Mouse (Mus musculus) embryonic facial prominence, embryonic 14.5 days (tissue): ENCODE measurements around the gene Tmc4. TPM values are rescaled to one million over a fixed set of nuclear protein-coding genes. Genes with fewer than 3 reads are reported as not detected.
"Not testable (repeated sequence)": the region's sequence is repeated elsewhere in the genome, so short reads cannot be mapped to it uniquely, and the experiment has no call there.

Experiments
- ATAC-seq: fragments of 200-750 bp; cut with Nextera tagmentation; 2 replicates; pipeline ENCODE4 v1.8.0; 2017; ENCODE audit warnings: low read depth, moderate number of reproducible peaks, moderate TSS enrichment
- DNase-seq: peaks from one replicate; pipeline ENCODE4 v3.0.0-alpha.2; 2015; ENCODE audit warnings: low spot score
- H3K27ac ChIP-seq: fragments of 300-500 bp; sonication (generic); replicated peaks from 2 replicates; pipeline ENCODE4 v1.5.1; 2014; ENCODE audit warnings: low read depth, mild to moderate bottlenecking, low read length, moderate library complexity
- H3K27me3 ChIP-seq: fragments of 300-500 bp; sonication (generic); replicated peaks from 2 replicates; pipeline ENCODE4 v1.6.1; 2014; ENCODE audit warnings: low read length; ENCODE audit not compliant: control insufficient read depth, insufficient read depth
- H3K36me3 ChIP-seq: fragments of 300-500 bp; sonication (generic); 2 replicates; pipeline ENCODE4 v1.6.1; 2014; ENCODE audit warnings: low read length, mixed read lengths; ENCODE audit not compliant: control insufficient read depth, insufficient read depth
- H3K4me1 ChIP-seq: fragments of 300-500 bp; sonication (generic); 2 replicates; pipeline ENCODE4 v1.6.1; 2014; ENCODE audit warnings: antibody characterized with exemption, low read length; ENCODE audit not compliant: control insufficient read depth, insufficient read depth
- H3K4me2 ChIP-seq: fragments of 300-500 bp; sonication (generic); 2 replicates; pipeline ENCODE4 v1.6.1; 2014; ENCODE audit warnings: low read depth, mild to moderate bottlenecking, low read length, moderate library complexity, mixed read lengths
- H3K4me3 ChIP-seq: fragments of 300-500 bp; sonication (generic); 2 replicates; pipeline ENCODE4 v1.5.1; 2014; ENCODE audit warnings: low read depth, mild to moderate bottlenecking, low read length
- H3K9ac ChIP-seq: fragments of 300-500 bp; sonication (generic); 2 replicates; pipeline ENCODE4 v1.6.1; 2014; ENCODE audit warnings: low read depth, mild to moderate bottlenecking, low read length, moderate library complexity, mixed read lengths
- H3K9me3 ChIP-seq: fragments of 300-500 bp; sonication (generic); 2 replicates; pipeline ENCODE4 v1.6.1; 2016; ENCODE audit warnings: low read length; ENCODE audit not compliant: control insufficient read depth
- WGBS: fragments of 180-500 bp; shearing (Covaris S2); extraction: QIAGEN DNeasy Blood & Tissue Kit; methylation state at CpG from one replicate; pipeline ENCODE4 v1.1.7; 2014; 5-methylcytosine and 5-hydroxymethylcytosine counted together
- polyA plus RNA-seq: library from polyadenylated mRNA; unstranded; fragments of >200 nt; fragmentation: Nextera tagmentation; extraction: Ambion mirVana; gene quantifications from 2 replicates; pipeline ENCODE4 v1.2.1, GENCODE M21; 2014

Gene Tmc4
- polyA plus RNA-seq = 6.1 and 7.6 TPM in 2 replicates

GRCm38 (mm10) chr7:3677342-3677741, at the start of gene Tmc4:
Tmc4 (minus strand) TSS chr7:3677553.
- no peak within 1 kb of the TSS for H3K27ac ChIP-seq
- no peaks in the 10 kb centered on the region for H3K4me1 ChIP-seq
- no peaks in the 10 kb centered on the region for H3K9me3 ChIP-seq
- peak within 1 kb of the TSS; percentile 34; the same call in 1 of the 2 replicates for H3K9ac ChIP-seq
- H3K4me2 ChIP-seq = no peak within 1 kb of the TSS
- DNase-seq (peak; percentile 13), ATAC-seq (no peak)
- no peaks in the 10 kb centered on the region for H3K27me3 ChIP-seq
- WGBS = 59% methylated on average over 9 of the region's 9 CpGs
- H3K4me3 ChIP-seq = no peak within 1 kb of the TSS
- peaks cover 19% of the 10 kb centered on the region; the same call in 1 of the 2 replicates for H3K36me3 ChIP-seq

DNA sequence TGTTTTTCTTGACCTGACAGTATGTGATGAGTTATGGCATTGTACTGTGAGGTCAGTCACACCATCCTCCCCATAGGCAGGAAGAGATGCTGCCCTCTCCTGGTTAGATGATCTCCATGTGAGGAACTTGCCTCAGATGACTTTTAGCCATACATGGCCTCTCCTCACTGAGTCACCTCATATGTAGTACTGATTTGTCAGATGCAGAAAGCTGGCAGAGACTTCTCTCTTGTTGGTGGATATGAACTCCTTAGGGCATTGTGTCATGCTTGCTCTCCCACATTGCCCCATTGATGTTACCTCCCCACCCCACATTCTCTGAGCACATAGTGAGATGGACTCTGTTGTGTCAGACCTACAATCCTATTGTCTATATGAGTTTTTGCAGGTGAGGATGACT, 48.1 kb upstream of the Tmc4 start:
- H3K9ac ChIP-seq, H3K9me3 ChIP-seq, H3K27me3 ChIP-seq, H3K4me1 ChIP-seq, H3K4me2 ChIP-seq, DNase-seq, H3K36me3 ChIP-seq, ATAC-seq, H3K4me3 ChIP-seq, H3K27ac ChIP-seq: not testable (repeated sequence)

GRCm38 (mm10) chr7:3720268-3720667, 42.9 kb upstream of the Tmc4 start, which contains the start of gene Pirb:
Pirb (minus strand) TSS chr7:3720391.
- DNase-seq, H3K36me3 ChIP-seq, H3K9me3 ChIP-seq, H3K9ac ChIP-seq, ATAC-seq, H3K27me3 ChIP-seq, H3K4me2 ChIP-seq, H3K4me3 ChIP-seq, H3K27ac ChIP-seq, H3K4me1 ChIP-seq: not testable (repeated sequence)
- no CpG with 5 or more reads among the region's 3 CpGs for WGBS

DNA sequence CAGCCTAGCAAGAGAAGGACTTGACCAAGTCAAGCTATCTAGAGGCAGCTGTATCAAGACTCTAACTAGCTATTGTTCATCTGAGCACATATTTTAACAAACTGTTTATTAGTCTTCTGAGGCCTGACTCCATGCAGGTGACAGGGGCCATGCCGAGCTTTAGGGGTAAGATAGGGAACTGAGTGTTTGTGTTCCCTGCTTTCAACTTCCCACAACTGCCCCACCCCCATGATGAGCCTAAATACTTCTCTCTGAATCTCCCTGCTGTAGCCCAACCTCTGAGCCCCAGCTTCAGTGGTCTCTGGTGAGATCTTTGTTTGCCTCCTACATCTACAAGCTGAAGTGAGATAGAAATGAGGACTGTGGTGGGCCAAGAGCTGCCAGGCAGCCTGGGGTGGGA, 37.9 kb upstream of the Tmc4 start:
- Histone ChIP-seq H3K4me2 (no peak overlapping the region), H3K4me1 (no peaks in the 10 kb centered on the region), H3K36me3 (no peaks in the 10 kb centered on the region), H3K9ac (no peak overlapping the region), H3K9me3 (no peaks in the 10 kb centered on the region), H3K27ac (no peak overlapping the region), H3K4me3 (no peak overlapping the region), H3K27me3 (no peaks in the 10 kb centered on the region)
- DNase-seq (no peak), ATAC-seq (no peak)
- 47% methylated on average over 1 of the region's 1 CpGs for WGBS

DNA sequence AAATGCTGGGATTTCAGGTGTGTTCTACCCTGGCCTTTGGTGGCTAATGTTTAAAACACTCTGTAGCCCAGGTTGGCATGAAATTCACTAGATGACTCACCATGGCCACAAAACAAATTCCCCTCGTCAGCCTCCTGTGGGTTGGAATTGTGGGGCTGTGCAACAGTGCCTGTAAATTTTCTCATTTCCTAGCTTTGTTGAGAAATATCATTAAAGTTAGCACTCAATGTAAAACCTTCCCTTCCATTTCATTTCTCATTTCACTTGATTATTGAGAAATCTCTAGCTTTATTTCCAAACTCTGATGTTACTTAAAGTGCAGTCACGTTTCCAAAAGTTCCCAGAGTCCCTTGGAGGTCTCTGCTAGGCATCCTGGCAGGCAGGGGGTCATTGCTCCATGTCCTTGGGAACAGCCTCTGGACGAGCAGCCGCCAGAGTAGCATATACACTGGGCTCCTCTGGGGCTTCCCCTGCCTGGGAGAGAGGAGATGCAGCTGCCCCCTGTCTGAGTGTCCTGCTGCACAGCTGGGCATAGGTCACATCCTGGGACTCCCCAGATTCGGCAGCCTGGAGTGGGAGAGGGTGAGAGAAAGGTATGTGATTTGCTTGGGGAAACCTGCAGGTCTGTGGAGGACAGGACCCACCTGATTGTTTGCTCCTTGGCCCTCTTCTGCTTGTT, 35.0 kb upstream of the Tmc4 start:
- Histone ChIP-seq H3K4me2 (no peak overlapping the region), H3K27ac (no peak overlapping the region), H3K27me3 (no peaks in the 10 kb centered on the region), H3K36me3 (peaks cover 9% of the 10 kb centered on the region; the same call in 1 of the 2 replicates), H3K4me1 (no peaks in the 10 kb centered on the region), H3K9ac (no peak overlapping the region), H3K9me3 (no peaks in the 10 kb centered on the region), H3K4me3 (no peak overlapping the region)
- no peak for DNase-seq
- 39% methylated on average over 5 of the region's 5 CpGs for WGBS
- no peak for ATAC-seq

- H3K27me3 ChIP-seq = no peaks in the 10 kb centered on the region
- H3K4me3 ChIP-seq = no peak overlapping the region
- no peak overlapping the region for H3K9ac ChIP-seq
- peaks cover 4% of the 10 kb centered on the region; the same call in 1 of the 2 replicates for H3K4me1 ChIP-seq
- no peak overlapping the region for H3K4me2 ChIP-seq
- H3K27ac ChIP-seq = no peak overlapping the region
- DNase-seq = no peak
- peaks cover 38% of the 10 kb centered on the region for H3K36me3 ChIP-seq
- 68% methylated on average over 1 of the region's 1 CpGs for WGBS
- no peak for ATAC-seq
- H3K9me3 ChIP-seq = no peaks in the 10 kb centered on the region
Measured at GRCm38 (mm10) chr7:3709000-3709399, 31.6 kb upstream of the Tmc4 start.

DNA sequence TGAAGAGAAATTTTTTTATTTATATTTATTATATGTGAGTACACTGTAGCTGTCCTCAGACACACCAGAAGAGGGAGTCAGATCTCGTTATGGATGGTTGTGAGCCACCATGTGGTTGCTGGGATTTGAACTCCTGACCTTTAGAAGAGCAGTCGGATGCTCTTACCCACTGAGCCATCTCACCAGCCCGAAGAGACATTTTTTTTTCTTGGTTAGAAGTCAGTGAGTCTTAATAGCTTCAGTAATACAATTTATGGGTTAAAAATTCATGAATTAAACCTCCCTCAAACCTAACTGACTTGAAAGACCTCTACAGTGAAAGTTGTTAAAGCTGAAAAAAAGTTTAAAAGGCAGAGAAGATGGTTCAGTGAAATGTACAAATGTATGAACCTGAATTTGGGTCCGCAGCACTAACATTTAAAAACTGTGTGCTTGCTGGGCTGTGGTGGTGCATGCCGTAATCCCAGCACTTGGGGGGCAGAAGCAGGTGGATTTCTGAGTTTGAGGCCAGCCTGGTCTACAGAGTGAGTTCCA, 31.2 kb upstream of the Tmc4 start:
- not testable (repeated sequence) for H3K4me2 ChIP-seq, H3K9ac ChIP-seq, DNase-seq, H3K4me3 ChIP-seq, H3K27me3 ChIP-seq, ATAC-seq, H3K9me3 ChIP-seq, H3K4me1 ChIP-seq, H3K27ac ChIP-seq
- peaks cover 38% of the 10 kb centered on the region for H3K36me3 ChIP-seq
- WGBS = 37% methylated on average over 5 of the region's 5 CpGs

- H3K4me3 ChIP-seq = no peak overlapping the region
- DNase-seq = no peak
Measured at GRCm38 (mm10) chr7:3707568-3708413, 30.4 kb upstream of the Tmc4 start.

More at GRCm38 (mm10) chr7:3707568-3708413, 30.4 kb upstream of the Tmc4 start:
- 32% methylated on average over 7 of the region's 7 CpGs for WGBS
- Histone ChIP-seq H3K36me3 (peaks cover 38% of the 10 kb centered on the region), H3K9me3 (no peaks in the 10 kb centered on the region), H3K27me3 (no peaks in the 10 kb centered on the region), H3K4me1 (peaks cover 4% of the 10 kb centered on the region; the same call in 1 of the 2 replicates), H3K27ac (no peak overlapping the region), H3K9ac (no peak overlapping the region), H3K4me2 (no peak overlapping the region)
- no peak for ATAC-seq
